Mouse (Mus musculus): ENCODE data around the gene Plcb3.

Plcb3 gene

DNA sequence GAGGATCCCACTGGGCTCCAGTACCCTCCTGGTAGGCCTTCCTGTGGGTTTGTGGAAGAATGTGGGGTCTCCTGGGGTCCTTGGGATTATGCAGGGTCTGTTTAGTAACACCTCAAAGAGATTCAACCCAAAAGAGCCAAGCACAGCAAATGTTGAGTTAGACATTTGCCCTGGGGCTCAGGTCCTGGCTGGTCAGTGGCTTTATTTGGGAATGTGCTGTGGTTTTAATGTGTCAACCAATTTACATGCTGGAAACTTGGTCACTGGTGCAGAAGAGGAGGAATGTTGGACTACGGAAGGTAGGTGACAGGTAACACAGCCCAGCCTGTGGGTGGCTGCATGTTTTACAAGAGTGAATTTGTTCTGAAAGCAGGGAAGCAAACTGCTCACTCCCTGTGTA, 73.2 kb downstream of the Plcb3 start:
- no peak for DNase-seq (ENCODE audit: low spot score in 2 of 2)
